Mouse (Mus musculus) small intestine, adult 2 months (tissue): ENCODE results near the gene Zp2. TPM values are rescaled to one million over a fixed set of nuclear protein-coding genes. Genes with fewer than 3 reads are reported as not detected.

ENCODE experiments used
- H3K27ac ChIP-seq: fragments of 200-500 bp; 2 replicates; pipeline ENCODE4 v1.5.1; 2012; ENCODE audit warnings: low read depth, low read length, control low read depth, inconsistent platforms; ENCODE audit not compliant: insufficient read depth
- H3K27me3 ChIP-seq: fragments of 200-500 bp; 2 replicates; pipeline ENCODE4 v1.6.1; 2012; ENCODE audit warnings: mild to moderate bottlenecking, moderate library complexity, low read length, inconsistent platforms; ENCODE audit not compliant: control insufficient read depth, insufficient read depth
- H3K36me3 ChIP-seq: fragments of 200-500 bp; 2 replicates; pipeline ENCODE4 v1.6.1; 2012; ENCODE audit warnings: mild to moderate bottlenecking, low read length, control low read depth, inconsistent platforms; ENCODE audit not compliant: control insufficient read depth, insufficient read depth
- H3K4me1 ChIP-seq: fragments of 200-500 bp; 2 replicates; pipeline ENCODE4 v1.6.1; 2012; ENCODE audit warnings: low read length, inconsistent platforms, mixed read lengths; ENCODE audit not compliant: control insufficient read depth, insufficient read depth, insufficient read length
- H3K4me3 ChIP-seq: fragments of 200-500 bp; 2 replicates; pipeline ENCODE4 v1.5.1; 2012; ENCODE audit warnings: low read depth, mild to moderate bottlenecking, control low read depth, inconsistent platforms, low read length, moderate library complexity
- CTCF ChIP-seq: fragments of 200-500 bp; IDR thresholded peaks from 2 replicates; pipeline ENCODE4 v1.5.1; 2012; ENCODE audit warnings: low read depth, mild to moderate bottlenecking, control low read depth, inconsistent platforms, low read length, moderate library complexity, mixed read lengths; ENCODE audit not compliant: insufficient replicate concordance, insufficient read length; ENCODE audit errors: extremely low read depth
- POLR2A ChIP-seq: fragments of 200-500 bp; IDR thresholded peaks from 2 replicates; pipeline ENCODE4 v1.6.1; 2012; ENCODE audit warnings: low read depth, mild to moderate bottlenecking, control low read depth, inconsistent platforms, low read length, moderate library complexity
- WGBS: fragments of 180-500 bp; shearing (Covaris S2); methylation state at CpG from one replicate; pipeline ENCODE4 v1.1.7; 2018; 5-methylcytosine and 5-hydroxymethylcytosine counted together
- polyA plus RNA-seq: library from polyadenylated mRNA; depleted of rRNA; stranded (reverse); fragments of >200 nt; gene quantifications from 2 replicates; pipeline ENCODE4 v1.2.3, GENCODE M21; 2012

Gene Zp2
- polyA plus RNA-seq, 1 experiment: 0.05 TPM

DNA sequence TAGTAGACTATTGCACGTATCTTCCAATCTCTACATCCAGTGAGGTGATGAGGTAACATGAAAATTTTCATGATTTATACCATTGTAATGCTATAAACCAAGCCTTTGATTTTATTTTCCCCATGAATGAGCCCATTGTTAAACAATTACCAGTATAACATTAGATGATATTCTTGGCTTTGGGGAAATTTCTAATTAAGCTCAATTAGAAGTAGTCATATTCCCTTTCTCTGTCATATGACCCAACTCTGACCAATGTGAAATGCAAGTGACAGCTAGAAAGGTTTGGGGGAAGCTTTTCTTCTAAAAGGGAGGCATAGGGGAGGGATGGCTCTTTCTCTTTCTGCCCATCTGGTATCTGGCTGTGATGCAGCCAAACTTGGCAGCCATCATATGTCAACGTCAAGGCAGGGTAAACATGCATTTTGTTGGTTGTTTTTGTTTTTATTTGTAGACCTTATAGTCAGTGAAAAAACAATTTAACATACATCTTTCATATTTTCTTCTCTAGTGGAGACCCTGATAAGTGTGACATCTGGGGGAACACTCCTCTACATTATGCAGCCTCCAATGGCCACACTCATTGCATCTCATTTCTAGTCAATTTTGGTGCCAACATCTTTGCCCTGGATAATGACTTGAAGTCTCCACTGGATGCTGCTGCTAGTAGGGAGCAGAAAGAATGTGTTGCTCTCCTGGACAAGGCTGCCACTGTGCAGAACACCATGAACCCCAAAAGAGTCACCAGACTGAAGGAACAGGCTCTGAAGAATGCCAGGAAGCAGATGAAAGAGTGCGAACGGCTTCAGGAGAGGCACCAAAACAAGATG, 36.5 kb upstream of the Zp2 start:
- Histone ChIP-seq H3K36me3 (peaks cover 53% of the 10 kb centered on the region), H3K27me3 (no peaks in the 10 kb centered on the region), H3K4me1 (peaks cover 13% of the 10 kb centered on the region; the same call in 1 of the 2 replicates), H3K27ac (no peak overlapping the region), H3K4me3 (no peak overlapping the region)
- 91% methylated on average over 4 of the region's 4 CpGs for WGBS
- TF ChIP-seq CTCF (no peak), POLR2A (no peak)

GRCm38 (mm10) chr7:120180547-120180946, 35.5 kb upstream of the Zp2 start:
- Histone ChIP-seq H3K4me1 (peaks cover 8% of the 10 kb centered on the region; the same call in 1 of the 2 replicates), H3K27me3 (no peaks in the 10 kb centered on the region), H3K4me3 (0 out of 2 replicates have a peak overlapping the region, but pooled peaks have one; percentile 24), H3K36me3 (peaks cover 53% of the 10 kb centered on the region), H3K27ac (no peak overlapping the region)
- no peak for TF ChIP-seq POLR2A
- TF ChIP-seq CTCF: no peak
- 65% methylated on average over 5 of the region's 5 CpGs for WGBS

- H3K36me3 ChIP-seq: peaks cover 43% of the 10 kb centered on the region
- H3K27me3 ChIP-seq: no peaks in the 10 kb centered on the region
- no peak overlapping the region for H3K27ac ChIP-seq
- 37% methylated on average over 2 of the region's 2 CpGs for WGBS
- H3K4me3 ChIP-seq: no peak overlapping the region
- TF ChIP-seq POLR2A: no peak
- no peak for TF ChIP-seq CTCF
- H3K4me1 ChIP-seq: peaks cover 7% of the 10 kb centered on the region; the same call in 1 of the 2 replicates
Observed at GRCm38 (mm10) chr7:120178935-120179334, 33.8 kb upstream of the Zp2 start.

DNA sequence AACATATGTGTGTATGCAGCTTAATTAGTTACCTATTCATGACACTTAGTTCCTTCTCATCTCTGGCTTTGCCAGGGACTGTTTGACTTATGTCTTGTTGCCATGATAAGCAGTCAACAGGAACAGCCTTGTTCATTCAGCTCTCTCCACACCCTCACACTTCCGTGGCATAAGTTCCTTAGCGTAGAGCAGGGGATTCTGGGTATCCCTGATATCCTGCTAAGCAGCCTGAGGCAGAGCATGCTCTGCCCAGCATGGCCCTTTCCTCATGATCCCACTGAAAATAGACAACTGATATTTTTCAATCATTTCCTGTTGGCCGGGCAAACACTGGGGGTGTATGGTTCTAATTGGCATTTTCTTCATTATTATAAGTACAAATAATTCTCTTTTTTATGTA, 32.5 kb upstream of the Zp2 start:
- Histone ChIP-seq H3K27ac (no peak overlapping the region), H3K4me1 (peaks cover 6% of the 10 kb centered on the region; the same call in 1 of the 2 replicates), H3K27me3 (no peaks in the 10 kb centered on the region), H3K4me3 (no peak overlapping the region), H3K36me3 (peaks cover 31% of the 10 kb centered on the region)
- TF ChIP-seq CTCF (no peak), POLR2A (no peak)
- 44% methylated on average over 3 of the region's 3 CpGs for WGBS

GRCm38 (mm10) chr7:120174723-120175504, 29.8 kb upstream of the Zp2 start:
- Histone ChIP-seq H3K27me3 (no peaks in the 10 kb centered on the region), H3K36me3 (peaks cover 15% of the 10 kb centered on the region), H3K4me3 (peak overlapping the region; percentile 64), H3K4me1 (peaks cover 2% of the 10 kb centered on the region; the same call in 1 of the 2 replicates), H3K27ac (peak overlapping the region; percentile 99)
- 25% methylated on average over 11 of the region's 11 CpGs for WGBS
- TF ChIP-seq CTCF (no peak), POLR2A (peak; percentile 60; the same call in 1 of the 2 replicates)

GRCm38 (mm10) chr7:120173603-120174244, 28.6 kb upstream of the Zp2 start, which contains the start of gene Anks4b:
Gene Anks4b (plus strand): TSS chr7:120173858.
- Histone ChIP-seq H3K27me3 (no peaks in the 10 kb centered on the region), H3K4me1 (peaks cover 2% of the 10 kb centered on the region; the same call in 1 of the 2 replicates), H3K36me3 (peaks cover 7% of the 10 kb centered on the region; the same call in 1 of the 2 replicates), H3K4me3 (peak within 1 kb of the TSS; percentile 67), H3K27ac (peak within 1 kb of the TSS; percentile 99)
- TF ChIP-seq POLR2A (peak; percentile 83; the same call in 1 of the 2 replicates), CTCF (no peak)
- 27% methylated on average over 10 of the region's 10 CpGs for WGBS
